Mouse (Mus musculus) stomach, adult 2 months (tissue): ENCODE measurements around the gene Prrt4. TPM values are rescaled to one million over a fixed set of nuclear protein-coding genes. Genes with fewer than 3 reads are reported as not detected.

ENCODE experiments used
- polyA plus RNA-seq: library from polyadenylated mRNA; depleted of rRNA; stranded (reverse); fragments of >200 nt; gene quantifications from 2 replicates; pipeline ENCODE4 v1.2.3, GENCODE M21; 2012; rRNA removed

The Prrt4 gene
- 0.18 and 0.40 TPM in 2 replicates for polyA plus RNA-seq

GRCm38 (mm10) chr6:29178888-29179658 lies at the start of gene Prrt4:
Gene Prrt4, minus strand, starts transcription at chr6:29179584.

GRCm38 (mm10) chr6:29215881-29216501 lies 36.6 kb upstream of the Prrt4 start, which contains the start of gene Impdh1:
Gene Impdh1, minus strand, starts transcription at chr6:29216364.

GRCm38 (mm10) chr6:29164314-29165244 lies 14.8 kb downstream of the Prrt4 start, which contains the start of gene Rbm28:
Gene Rbm28, minus strand, starts transcription at chr6:29165006.

Other genes starting within 250 kb of the Prrt4 start
- gene Lep, start 119.4 kb downstream of the Prrt4 start, polyA plus RNA-seq, result 0.13 and 0.60 TPM in 2 replicates
- 0.85 and 0.87 TPM in 2 replicates for gene Rbm28, start 14.6 kb downstream of the Prrt4 start, polyA plus RNA-seq
- gene Impdh1, start 36.8 kb upstream of the Prrt4 start, polyA plus RNA-seq, result 34.6 and 38.3 TPM in 2 replicates
- 13.1 and 14.9 TPM in 2 replicates for gene Hilpda, start 92.9 kb upstream of the Prrt4 start, polyA plus RNA-seq
- 0.08 and 0.60 TPM in 2 replicates for gene Fam71f2, start 100.0 kb upstream of the Prrt4 start, polyA plus RNA-seq
- gene Fam71f1, start 139.6 kb upstream of the Prrt4 start, polyA plus RNA-seq, result not detected in 2 replicates
- gene Calu, start 168.5 kb upstream of the Prrt4 start, polyA plus RNA-seq, result 13.2 and 15.3 TPM in 2 replicates
- 0.36 and 0.42 TPM in 2 replicates for gene Opn1sw, start 208.9 kb upstream of the Prrt4 start, polyA plus RNA-seq
- gene Ccdc136, start 216.7 kb upstream of the Prrt4 start, polyA plus RNA-seq, result 4.3 and 5.5 TPM in 2 replicates